Mouse (Mus musculus) heart, embryonic 11.5 days (tissue): ENCODE results near the gene Psd4. TPM values are rescaled to one million over a fixed set of nuclear protein-coding genes. Genes with fewer than 3 reads are reported as not detected.

Experiments
- ATAC-seq: fragments of 200-750 bp; cut with Nextera tagmentation; replicated peaks from 2 replicates; pipeline ENCODE4 v1.8.0; 2017; ENCODE audit warnings: moderate library complexity; ENCODE audit not compliant: insufficient number of reproducible peaks, low FRiP score, low TSS enrichment
- H3K27ac ChIP-seq: fragments of 300-500 bp; sonication (generic); 2 replicates; pipeline ENCODE4 v1.5.1; 2014; ENCODE audit warnings: mild to moderate bottlenecking, low read depth, low read length
- H3K27me3 ChIP-seq: fragments of 300-500 bp; sonication (generic); 2 replicates; pipeline ENCODE4 v1.6.1; 2014; ENCODE audit warnings: mild to moderate bottlenecking, low read length, mixed read lengths; ENCODE audit not compliant: control insufficient read depth, insufficient read depth
- H3K36me3 ChIP-seq: fragments of 300-500 bp; sonication (generic); 2 replicates; pipeline ENCODE4 v1.6.1; 2014; ENCODE audit warnings: mild to moderate bottlenecking, low read length, moderate library complexity, mixed read lengths; ENCODE audit not compliant: control insufficient read depth, insufficient read depth
- H3K4me1 ChIP-seq: fragments of 300-500 bp; sonication (generic); 2 replicates; pipeline ENCODE4 v1.6.1; 2014; ENCODE audit warnings: low read length; ENCODE audit not compliant: control insufficient read depth, insufficient read depth
- H3K4me2 ChIP-seq: fragments of 300-500 bp; sonication (generic); 2 replicates; pipeline ENCODE4 v1.6.1; 2014; ENCODE audit warnings: mild to moderate bottlenecking, moderate library complexity
- H3K4me3 ChIP-seq: fragments of 300-500 bp; sonication (generic); 2 replicates; pipeline ENCODE4 v1.5.1; 2014; ENCODE audit warnings: low read depth, low read length
- H3K9ac ChIP-seq: fragments of 300-500 bp; sonication (generic); 2 replicates; pipeline ENCODE4 v1.6.1; 2014; ENCODE audit warnings: mild to moderate bottlenecking, low read depth, low read length, moderate library complexity
- H3K9me3 ChIP-seq: fragments of 300-500 bp; sonication (generic); replicated peaks from 2 replicates; pipeline ENCODE4 v1.6.1; 2016; ENCODE audit warnings: low read length; ENCODE audit not compliant: control insufficient read depth
- WGBS: fragments of 180-500 bp; shearing (Covaris S2); extraction: QIAGEN DNeasy Blood & Tissue Kit; methylation state at CpG from one replicate; pipeline ENCODE4 v1.1.7; 2014; ENCODE audit not compliant: insufficient replicate concordance; 5-methylcytosine and 5-hydroxymethylcytosine counted together
- polyA plus RNA-seq: library from polyadenylated mRNA; unstranded; fragments of >200 nt; fragmentation: Nextera tagmentation; extraction: Ambion mirVana; gene quantifications from 2 replicates; pipeline ENCODE4 v1.2.1, GENCODE M21; 2014

The Psd4 gene
- polyA plus RNA-seq, 1 experiment from 2014 or later: 0.42 TPM

DNA sequence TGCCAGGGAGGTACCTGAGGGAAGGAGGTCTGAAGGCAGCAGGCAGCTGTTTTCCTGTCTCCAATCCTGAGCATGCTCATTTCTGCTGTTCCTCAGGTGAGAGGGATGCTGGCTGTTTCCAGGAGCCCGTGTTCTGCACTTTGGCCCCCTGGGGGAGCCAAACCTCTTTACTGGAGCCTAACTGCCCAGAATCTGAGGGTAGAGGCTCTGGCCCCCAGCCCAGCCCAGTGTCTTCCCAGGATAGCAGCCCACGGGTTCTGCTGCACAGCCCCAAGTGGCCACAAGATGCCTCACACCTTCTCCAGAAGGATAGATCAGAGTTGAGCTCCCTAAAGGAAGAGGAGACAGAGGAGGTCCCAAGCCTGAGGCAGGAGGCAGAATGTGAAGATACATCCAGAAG lies 29.7 kb downstream of the Psd4 start:
- 12% methylated on average over 2 of the region's 2 CpGs for WGBS
- H3K4me2 ChIP-seq: no peak overlapping the region
- no peak overlapping the region for H3K9ac ChIP-seq
- ATAC-seq: no peak
- H3K27me3 ChIP-seq: no peaks in the 10 kb centered on the region
- H3K4me3 ChIP-seq: no peak overlapping the region
- 0 out of 2 replicates have a peak, but pooled peaks cover 2% of the 10 kb centered on the region for H3K4me1 ChIP-seq
- H3K27ac ChIP-seq: no peak overlapping the region
- H3K36me3 ChIP-seq: no peaks in the 10 kb centered on the region
- no peaks in the 10 kb centered on the region for H3K9me3 ChIP-seq

DNA sequence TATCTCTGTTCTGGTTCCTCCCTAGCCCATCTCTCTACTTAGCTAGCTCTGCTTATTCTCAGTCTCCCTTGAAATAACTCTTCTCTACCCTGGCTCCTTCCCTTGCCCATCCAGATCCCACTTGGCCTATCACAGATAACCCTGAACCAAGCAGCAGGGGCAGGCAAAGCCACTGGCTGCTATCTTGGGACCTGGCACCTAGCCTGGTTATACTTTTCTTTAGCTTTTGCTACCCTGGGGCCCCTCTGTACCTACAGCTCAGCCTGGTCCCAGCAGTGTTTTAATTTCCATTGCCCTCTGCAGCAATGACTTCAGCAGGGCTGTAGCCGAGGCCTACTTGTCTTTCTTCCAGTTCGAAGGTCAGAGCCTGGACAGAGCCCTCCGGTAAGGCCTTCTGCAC lies 33.3 kb downstream of the Psd4 start:
- no peak overlapping the region for H3K4me3 ChIP-seq
- H3K9ac ChIP-seq: no peak overlapping the region
- peaks cover 10% of the 10 kb centered on the region for H3K27me3 ChIP-seq
- WGBS: 72% methylated on average over 3 of the region's 3 CpGs
- no peak overlapping the region for H3K4me2 ChIP-seq
- ATAC-seq: no peak
- H3K36me3 ChIP-seq: no peaks in the 10 kb centered on the region
- 0 out of 2 replicates have a peak, but pooled peaks cover 2% of the 10 kb centered on the region for H3K4me1 ChIP-seq
- no peak overlapping the region for H3K27ac ChIP-seq
- no peaks in the 10 kb centered on the region for H3K9me3 ChIP-seq

DNA sequence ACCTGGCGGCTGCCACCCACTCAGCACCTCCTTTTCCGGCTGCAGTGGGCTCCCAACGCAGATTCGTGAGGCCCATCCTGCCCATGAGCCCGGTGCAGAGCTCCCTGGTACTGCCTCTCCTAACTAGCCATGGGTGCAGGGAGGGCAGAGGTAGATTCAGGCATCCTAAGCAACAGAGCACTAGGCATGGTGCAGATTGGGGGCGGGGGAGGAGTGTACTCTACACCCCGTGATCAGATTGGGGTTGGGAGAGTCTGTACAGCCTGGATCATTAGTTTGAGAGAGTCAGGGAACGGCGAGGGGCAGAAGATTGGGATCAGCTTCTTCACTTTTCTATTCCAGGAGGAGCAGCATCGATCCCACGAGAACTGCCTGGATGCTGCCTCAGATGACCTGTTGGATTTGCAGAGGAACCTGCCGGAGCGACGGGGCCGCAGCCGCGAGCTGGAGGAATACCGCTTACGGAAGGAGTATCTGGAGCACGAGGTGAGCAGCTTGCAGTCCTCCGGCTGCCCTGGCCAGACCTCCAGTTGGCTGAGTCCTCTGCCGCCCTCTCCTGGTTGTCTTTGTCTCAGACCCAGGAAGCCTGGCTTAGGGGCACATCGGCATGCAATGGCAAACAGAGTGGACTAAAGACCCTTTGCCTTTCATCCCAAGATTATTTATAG lies 38.1 kb downstream of the Psd4 start:
- Histone ChIP-seq H3K4me2 (peak overlapping the region; percentile 55), H3K9me3 (no peaks in the 10 kb centered on the region), H3K4me3 (no peak overlapping the region), H3K27ac (no peak overlapping the region), H3K4me1 (0 out of 2 replicates have a peak, but pooled peaks cover 2% of the 10 kb centered on the region), H3K9ac (0 out of 2 replicates have a peak overlapping the region, but pooled peaks have one; percentile 4), H3K36me3 (no peaks in the 10 kb centered on the region), H3K27me3 (peaks cover 16% of the 10 kb centered on the region)
- 9% methylated on average over 23 of the region's 23 CpGs for WGBS
- peak; percentile 41; the same call in 1 of the 2 replicates for ATAC-seq

DNA sequence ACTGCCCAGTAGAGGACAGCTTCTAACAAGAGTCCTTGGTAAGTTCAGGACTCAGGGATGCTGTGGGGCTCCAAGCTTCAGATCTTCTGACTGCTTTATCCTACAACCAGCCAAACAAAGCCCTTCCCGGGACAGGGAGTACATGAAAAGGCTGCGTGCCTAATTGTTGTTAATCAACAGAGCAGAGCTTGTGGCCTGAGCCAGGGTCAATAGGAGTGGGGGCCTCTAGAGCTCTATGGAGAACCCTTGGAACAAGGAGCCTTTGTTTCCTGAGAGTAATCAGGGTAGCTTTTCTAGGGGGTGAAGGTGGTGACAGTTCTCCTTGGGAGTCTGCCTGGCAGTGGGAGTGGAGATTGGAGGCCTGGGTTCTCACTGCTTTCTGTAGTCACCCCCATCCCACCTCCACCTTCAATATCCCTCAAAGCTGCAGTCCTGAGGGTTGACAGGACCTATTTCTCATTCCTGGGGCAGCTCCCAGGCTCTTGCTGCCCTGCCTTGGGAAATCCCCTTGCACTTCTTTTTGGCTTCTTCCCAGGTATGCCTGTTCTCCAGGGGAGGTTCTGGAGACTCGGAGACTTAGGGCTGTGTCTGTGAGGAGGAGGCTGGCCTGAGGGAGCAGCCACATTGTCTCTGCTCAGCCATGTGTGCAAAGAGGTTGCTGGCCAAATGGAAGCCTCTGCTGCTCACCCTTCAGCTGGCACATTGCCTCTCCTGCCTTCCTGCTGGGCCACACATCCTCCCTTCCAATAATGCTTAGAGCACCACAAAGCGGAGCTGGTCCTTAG lies 40.5 kb downstream of the Psd4 start:
- ATAC-seq: no peak
- Histone ChIP-seq H3K4me2 (no peak overlapping the region), H3K36me3 (no peaks in the 10 kb centered on the region), H3K27ac (no peak overlapping the region), H3K27me3 (peaks cover 16% of the 10 kb centered on the region), H3K9me3 (no peaks in the 10 kb centered on the region), H3K9ac (no peak overlapping the region), H3K4me1 (no peaks in the 10 kb centered on the region), H3K4me3 (no peak overlapping the region)
- 52% methylated on average over 4 of the region's 4 CpGs for WGBS

DNA sequence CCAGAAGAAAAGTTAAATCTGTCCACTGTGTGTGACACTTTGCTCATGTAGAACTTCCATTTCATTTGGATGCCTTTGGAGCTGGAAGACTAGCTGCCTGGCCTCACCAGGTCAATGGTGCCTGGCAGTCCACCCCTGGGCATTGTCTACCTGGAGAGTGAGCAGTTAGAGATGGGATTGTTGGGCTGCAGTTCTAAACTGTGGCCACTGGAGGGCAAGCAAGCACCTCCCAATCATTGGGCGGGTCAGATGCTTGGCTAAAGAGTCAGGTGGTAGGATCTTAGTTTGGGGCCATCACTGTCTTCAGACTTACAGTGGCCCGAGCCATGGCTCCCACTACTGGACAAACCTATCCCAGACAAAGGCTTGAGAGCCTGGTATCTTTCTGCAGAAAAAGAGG lies 41.8 kb downstream of the Psd4 start:
- no peaks in the 10 kb centered on the region for H3K36me3 ChIP-seq
- H3K4me3 ChIP-seq: no peak overlapping the region
- no peaks in the 10 kb centered on the region for H3K4me1 ChIP-seq
- WGBS: 2% methylated on average over 2 of the region's 2 CpGs
- no peaks in the 10 kb centered on the region for H3K9me3 ChIP-seq
- H3K27ac ChIP-seq: no peak overlapping the region
- H3K9ac ChIP-seq: no peak overlapping the region
- H3K4me2 ChIP-seq: no peak overlapping the region
- ATAC-seq: no peak
- H3K27me3 ChIP-seq: peaks cover 11% of the 10 kb centered on the region

DNA sequence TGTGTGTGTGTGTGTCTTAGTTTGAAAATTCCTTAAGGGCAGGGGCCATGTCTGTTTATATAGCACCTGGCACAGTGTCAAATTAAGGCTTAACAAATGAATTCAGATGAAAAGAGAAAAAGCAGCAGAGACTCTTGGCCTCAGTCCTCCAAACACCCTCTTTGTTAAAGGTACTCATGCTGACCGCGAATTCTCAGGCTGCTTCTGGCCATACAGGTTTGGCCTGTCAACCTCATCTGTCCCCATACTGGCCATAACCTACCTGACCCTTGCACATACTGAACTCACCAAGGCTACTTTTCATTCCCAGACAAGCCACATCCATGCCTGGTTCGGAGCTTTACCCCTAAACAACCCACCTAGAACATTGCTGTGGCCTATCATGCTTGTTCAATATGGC lies 45.8 kb downstream of the Psd4 start:
- H3K4me3 ChIP-seq: no peak overlapping the region
- no peaks in the 10 kb centered on the region for H3K9me3 ChIP-seq
- ATAC-seq: no peak
- H3K4me1 ChIP-seq: no peaks in the 10 kb centered on the region
- no peak overlapping the region for H3K27ac ChIP-seq
- no peak overlapping the region for H3K9ac ChIP-seq
- H3K4me2 ChIP-seq: no peak overlapping the region
- 75% methylated on average over 3 of the region's 3 CpGs for WGBS
- no peaks in the 10 kb centered on the region for H3K27me3 ChIP-seq
- H3K36me3 ChIP-seq: no peaks in the 10 kb centered on the region

DNA sequence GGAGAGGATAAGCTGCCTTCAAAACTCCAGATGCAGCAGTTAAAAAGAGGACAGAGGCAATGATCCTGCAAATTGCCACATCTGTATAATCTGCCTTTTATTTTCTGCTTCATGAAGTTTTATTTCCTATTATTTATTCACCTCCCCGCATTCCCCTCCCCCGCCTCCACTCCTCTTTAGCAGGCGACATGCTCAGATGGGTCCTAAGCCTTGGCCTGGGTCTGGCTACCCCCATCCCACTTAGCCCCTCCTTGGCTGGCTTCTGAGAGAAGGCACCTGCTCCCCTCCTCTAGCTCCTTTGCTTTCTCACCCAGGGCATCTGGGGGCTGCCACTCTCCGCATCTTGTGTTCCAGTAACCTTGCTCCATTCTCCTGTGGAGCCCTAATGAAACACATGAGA lies 46.3 kb downstream of the Psd4 start:
- H3K4me1 ChIP-seq: no peaks in the 10 kb centered on the region
- 73% methylated on average over 4 of the region's 4 CpGs for WGBS
- no peak overlapping the region for H3K4me3 ChIP-seq
- H3K27me3 ChIP-seq: no peaks in the 10 kb centered on the region
- no peak overlapping the region for H3K9ac ChIP-seq
- ATAC-seq: no peak
- no peaks in the 10 kb centered on the region for H3K9me3 ChIP-seq
- H3K27ac ChIP-seq: no peak overlapping the region
- H3K36me3 ChIP-seq: no peaks in the 10 kb centered on the region
- H3K4me2 ChIP-seq: no peak overlapping the region

DNA sequence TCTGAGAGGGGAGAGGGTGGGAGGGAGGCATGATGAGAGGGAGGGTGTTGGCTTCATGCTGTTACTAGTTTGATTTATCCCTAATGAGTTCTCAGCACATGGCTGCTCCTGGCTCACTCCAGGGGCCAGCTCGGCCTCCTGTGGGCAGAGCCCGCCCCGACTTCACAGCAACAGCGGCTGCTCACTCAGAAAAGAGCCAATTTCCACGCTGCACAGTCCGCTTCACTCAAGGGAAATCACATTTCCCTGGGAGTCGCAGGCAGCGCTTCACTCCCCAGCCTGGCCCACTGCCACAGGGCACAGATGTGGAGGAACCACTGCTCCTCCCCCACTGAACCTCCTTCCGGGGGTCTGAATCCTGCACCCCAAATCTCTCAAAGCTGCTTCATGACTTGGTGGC lies 49.3 kb downstream of the Psd4 start:
- H3K27ac ChIP-seq: no peak overlapping the region
- no peaks in the 10 kb centered on the region for H3K36me3 ChIP-seq
- no peak overlapping the region for H3K4me2 ChIP-seq
- H3K4me3 ChIP-seq: no peak overlapping the region
- H3K9ac ChIP-seq: no peak overlapping the region
- no peaks in the 10 kb centered on the region for H3K9me3 ChIP-seq
- ATAC-seq: no peak
- no peaks in the 10 kb centered on the region for H3K27me3 ChIP-seq
- no peaks in the 10 kb centered on the region for H3K4me1 ChIP-seq
- WGBS: 10% methylated on average over 8 of the region's 9 CpGs
